Mouse (Mus musculus) stomach, embryonic 14.5 days (tissue): ENCODE measurements around the gene Gm49355. TPM values are rescaled to one million over a fixed set of nuclear protein-coding genes. Genes with fewer than 3 reads are reported as not detected.
A peak's percentile ranks its signal among the peaks of the same experiment; 100 is the strongest.

Experiments
- ATAC-seq: fragments of 200-750 bp; cut with Nextera tagmentation; 2 replicates; pipeline ENCODE4 v1.8.0; 2017; ENCODE audit warnings: low read depth, moderate TSS enrichment; ENCODE audit not compliant: insufficient number of reproducible peaks, insufficient read depth, low FRiP score
- H3K27ac ChIP-seq: fragments of 300-500 bp; sonication (generic); 2 replicates; pipeline ENCODE4 v1.5.1; 2014; ENCODE audit warnings: mild to moderate bottlenecking, low read length, moderate library complexity, mixed read lengths
- H3K27me3 ChIP-seq: fragments of 300-500 bp; sonication (generic); 2 replicates; pipeline ENCODE4 v1.6.1; 2014; ENCODE audit warnings: low read length, control low read depth, mixed read lengths; ENCODE audit not compliant: control insufficient read depth, insufficient read depth
- H3K36me3 ChIP-seq: fragments of 300-500 bp; sonication (generic); 2 replicates; pipeline ENCODE4 v1.6.1; 2014; ENCODE audit warnings: mild to moderate bottlenecking, control low read depth, low read length, moderate library complexity, mixed read lengths; ENCODE audit not compliant: control insufficient read depth, insufficient read depth
- H3K4me1 ChIP-seq: fragments of 300-500 bp; sonication (generic); 2 replicates; pipeline ENCODE4 v1.6.1; 2014; ENCODE audit warnings: low read length, control low read depth, mixed read lengths; ENCODE audit not compliant: control insufficient read depth, insufficient read depth
- H3K4me2 ChIP-seq: fragments of 300-500 bp; sonication (generic); replicated peaks from 2 replicates; pipeline ENCODE4 v1.6.1; 2014; ENCODE audit warnings: low read depth, low read length, control low read depth
- H3K4me3 ChIP-seq: fragments of 300-500 bp; sonication (generic); 2 replicates; pipeline ENCODE4 v1.5.1; 2014; ENCODE audit warnings: low read depth, low read length, control low read depth
- H3K9ac ChIP-seq: fragments of 300-500 bp; sonication (generic); replicated peaks from 2 replicates; pipeline ENCODE4 v1.6.1; 2014; ENCODE audit warnings: low read depth, mild to moderate bottlenecking, control low read depth, low read length, moderate library complexity, mixed read lengths
- H3K9me3 ChIP-seq: fragments of 300-500 bp; sonication (generic); 2 replicates; pipeline ENCODE4 v1.6.1; 2016; ENCODE audit warnings: low read depth, low read length, control low read depth; ENCODE audit not compliant: control insufficient read depth
- whole genome bisulfite sequencing: fragments of 180-500 bp; shearing (Covaris S2); extraction: QIAGEN DNeasy Blood & Tissue Kit; methylation state at CpG from one replicate; pipeline ENCODE4 v1.1.7; 2014; 5-methylcytosine and 5-hydroxymethylcytosine counted together
- polyA plus RNA-seq: library from polyadenylated mRNA; unstranded; fragments of >200 nt; fragmentation: Nextera tagmentation; extraction: Ambion mirVana; gene quantifications from 2 replicates; pipeline ENCODE4 v1.2.1, GENCODE M21; 2014

Gene Gm49355
- polyA plus RNA-seq, 1 experiment from 2014 or later = 0.30 TPM

DNA sequence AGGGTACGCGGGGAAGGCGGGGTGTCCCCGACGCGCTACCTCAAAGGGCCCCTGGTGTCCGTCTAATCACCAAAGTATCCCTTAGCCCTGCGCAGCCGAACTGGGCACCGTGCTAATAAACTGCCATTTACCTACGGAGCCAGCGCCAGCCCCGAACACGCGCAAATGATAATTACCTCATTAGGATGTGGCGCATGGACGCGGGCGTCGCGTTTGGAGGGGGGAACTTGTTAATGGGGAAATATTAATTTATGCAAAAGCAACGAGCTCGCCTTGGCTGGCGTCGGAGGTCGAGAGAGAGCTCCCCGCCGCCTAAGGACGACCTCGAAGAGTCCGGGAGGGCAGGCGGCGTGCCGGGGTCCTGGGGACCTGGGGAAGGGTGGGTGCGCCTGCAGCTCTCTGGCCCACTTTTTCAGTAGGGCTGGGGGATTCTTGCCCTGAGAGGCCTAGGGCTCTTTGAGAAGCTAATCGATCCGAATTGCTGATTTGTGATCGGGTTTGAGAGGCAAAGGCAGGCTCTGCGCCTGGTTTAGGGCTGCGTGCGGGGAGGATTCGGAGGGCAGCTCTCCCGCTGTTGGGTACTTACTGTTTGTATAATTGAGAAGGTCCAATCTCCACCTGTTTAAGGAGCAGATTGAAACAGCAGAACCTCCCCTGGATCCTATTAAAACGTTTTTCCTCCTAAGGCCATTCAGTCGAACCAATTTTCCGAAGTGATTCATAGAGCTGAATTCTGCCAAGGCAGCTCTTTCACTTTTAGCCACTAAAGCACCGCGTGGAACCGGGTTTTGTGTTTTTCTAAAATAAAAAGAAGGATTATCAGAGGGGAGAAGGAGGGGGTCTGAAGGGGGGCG lies 62.5 kb downstream of the Gm49355 start:
- no peaks in the 10 kb centered on the region for H3K9me3 ChIP-seq
- WGBS = under 1% methylated on average over 50 of the region's 50 CpGs
- no peak overlapping the region for H3K27ac ChIP-seq
- peaks cover 80% of the 10 kb centered on the region for H3K27me3 ChIP-seq
- H3K4me2 ChIP-seq = peak overlapping the region; percentile 27
- no peak for ATAC-seq
- no peaks in the 10 kb centered on the region for H3K36me3 ChIP-seq
- no peak overlapping the region for H3K9ac ChIP-seq
- H3K4me1 ChIP-seq = no peaks in the 10 kb centered on the region; the same call in 1 of the 2 replicates
- H3K4me3 ChIP-seq = peak overlapping the region; percentile 8; the same call in 1 of the 2 replicates

DNA sequence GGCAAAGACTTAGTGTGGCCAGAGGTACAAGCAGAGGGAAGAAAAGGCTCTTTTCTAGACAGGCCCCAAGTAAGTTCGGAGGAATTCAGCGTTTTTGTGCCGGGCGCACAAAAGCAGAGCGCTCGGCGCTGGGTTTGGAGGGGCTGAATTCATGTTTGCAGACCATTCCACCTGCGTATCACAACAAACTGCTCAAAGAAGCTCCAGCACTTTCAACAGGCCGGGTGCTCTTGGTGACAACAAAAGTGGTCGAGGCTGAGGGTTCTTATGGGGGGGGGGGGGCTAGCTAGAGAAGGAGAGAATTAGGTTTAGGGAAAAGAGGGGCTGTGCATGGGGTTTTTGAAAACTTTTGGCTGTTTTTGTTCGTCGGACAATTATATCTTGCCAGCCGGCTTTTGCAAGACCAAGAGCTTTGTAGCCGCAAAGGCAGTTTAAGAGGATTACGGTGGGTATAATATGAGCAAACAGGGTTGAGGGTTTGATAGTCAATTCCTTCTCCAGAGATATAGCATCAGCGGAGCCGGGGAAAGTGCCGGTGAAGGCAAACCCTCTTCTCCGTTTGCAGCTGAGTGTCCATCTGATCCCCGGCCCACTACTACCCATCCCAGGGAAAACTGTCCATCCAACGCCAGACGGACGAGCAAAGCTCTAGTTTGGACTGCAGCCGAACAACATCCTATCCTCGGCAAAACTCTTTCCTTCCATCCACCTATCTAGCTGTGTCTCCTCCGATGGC lies 63.3 kb downstream of the Gm49355 start:
- Histone ChIP-seq H3K4me1 (no peaks in the 10 kb centered on the region; the same call in 1 of the 2 replicates), H3K36me3 (no peaks in the 10 kb centered on the region), H3K4me3 (peak overlapping the region; percentile 8; the same call in 1 of the 2 replicates), H3K9ac (no peak overlapping the region), H3K27ac (no peak overlapping the region), H3K4me2 (peak overlapping the region; percentile 27), H3K27me3 (peaks cover 78% of the 10 kb centered on the region), H3K9me3 (no peaks in the 10 kb centered on the region)
- ATAC-seq = no peak
- 2% methylated on average over 26 of the region's 26 CpGs for WGBS

DNA sequence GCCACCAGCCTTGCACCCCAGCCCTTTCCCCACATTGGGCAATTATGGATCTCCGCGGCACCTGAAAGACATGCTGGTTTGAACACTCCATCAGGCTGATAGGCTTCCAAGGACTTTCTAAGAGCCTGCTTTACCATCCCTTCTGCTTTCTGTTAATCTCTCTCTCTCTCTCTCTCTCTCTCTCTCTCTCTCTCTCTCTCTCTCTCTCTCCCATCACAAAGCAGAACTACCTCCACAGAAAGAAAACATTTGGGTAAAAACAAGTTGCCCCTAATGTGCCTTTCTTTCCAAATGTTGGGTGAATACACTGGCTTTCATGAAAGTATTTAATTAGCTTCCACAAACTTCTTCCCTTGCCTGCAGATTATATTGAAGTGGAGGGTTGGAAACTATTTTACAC lies 64.3 kb downstream of the Gm49355 start, which contains the start of gene Fezf2:
Gene Fezf2 (minus strand): TSS at position 101 of the 400 bp plus-strand sequence.
- no peaks in the 10 kb centered on the region for H3K36me3 ChIP-seq
- no peaks in the 10 kb centered on the region; the same call in 1 of the 2 replicates for H3K4me1 ChIP-seq
- WGBS = 3% methylated on average over 2 of the region's 2 CpGs
- no peak within 1 kb of the TSS for H3K4me2 ChIP-seq
- H3K4me3 ChIP-seq = no peak within 1 kb of the TSS
- ATAC-seq = no peak
- H3K27ac ChIP-seq = no peak within 1 kb of the TSS
- no peaks in the 10 kb centered on the region for H3K9me3 ChIP-seq
- peaks cover 79% of the 10 kb centered on the region for H3K27me3 ChIP-seq
- no peak within 1 kb of the TSS for H3K9ac ChIP-seq

DNA sequence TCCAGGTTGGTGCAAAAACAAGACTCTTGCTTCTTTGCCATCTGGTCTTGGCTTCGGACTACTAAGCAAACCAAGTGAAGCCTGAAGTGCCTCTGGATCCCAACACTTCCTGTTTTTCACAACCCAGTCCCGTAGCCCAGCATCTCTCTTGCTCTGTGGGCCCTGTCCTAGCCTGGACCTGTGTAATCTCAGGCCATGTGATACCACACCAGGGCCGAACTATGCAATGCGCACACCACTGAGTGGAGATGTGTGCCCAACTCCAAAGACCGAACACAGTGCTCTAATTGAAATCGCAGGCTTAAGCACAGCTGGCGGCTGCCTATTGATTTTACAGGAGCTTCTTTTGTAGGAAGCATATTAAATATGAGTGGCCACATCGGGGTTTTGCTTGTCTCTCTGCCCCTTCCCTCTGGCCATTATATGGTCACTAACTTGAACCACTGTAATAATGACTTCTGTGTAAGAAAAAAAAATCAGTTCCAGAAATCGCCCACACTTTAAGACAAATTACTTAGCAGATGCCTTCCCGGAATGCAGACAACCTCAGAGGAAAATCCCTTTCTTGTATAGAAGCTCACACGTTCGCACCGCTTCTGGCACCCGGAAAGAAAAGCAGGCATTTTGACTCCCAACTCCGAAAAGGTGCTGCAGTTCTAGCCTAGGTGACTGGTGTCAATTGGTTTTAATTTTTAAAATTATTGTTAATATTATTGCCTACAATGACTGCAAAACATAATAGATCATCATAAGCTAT lies 65.7 kb downstream of the Gm49355 start:
- H3K27me3 ChIP-seq = peaks cover 67% of the 10 kb centered on the region
- no peaks in the 10 kb centered on the region for H3K9me3 ChIP-seq
- no peak for ATAC-seq
- H3K4me1 ChIP-seq = no peaks in the 10 kb centered on the region; the same call in 1 of the 2 replicates
- H3K36me3 ChIP-seq = no peaks in the 10 kb centered on the region
- H3K9ac ChIP-seq = no peak overlapping the region
- WGBS = 8% methylated on average over 15 of the region's 15 CpGs
- no peak overlapping the region for H3K27ac ChIP-seq
- no peak overlapping the region for H3K4me3 ChIP-seq
- H3K4me2 ChIP-seq = no peak overlapping the region

DNA sequence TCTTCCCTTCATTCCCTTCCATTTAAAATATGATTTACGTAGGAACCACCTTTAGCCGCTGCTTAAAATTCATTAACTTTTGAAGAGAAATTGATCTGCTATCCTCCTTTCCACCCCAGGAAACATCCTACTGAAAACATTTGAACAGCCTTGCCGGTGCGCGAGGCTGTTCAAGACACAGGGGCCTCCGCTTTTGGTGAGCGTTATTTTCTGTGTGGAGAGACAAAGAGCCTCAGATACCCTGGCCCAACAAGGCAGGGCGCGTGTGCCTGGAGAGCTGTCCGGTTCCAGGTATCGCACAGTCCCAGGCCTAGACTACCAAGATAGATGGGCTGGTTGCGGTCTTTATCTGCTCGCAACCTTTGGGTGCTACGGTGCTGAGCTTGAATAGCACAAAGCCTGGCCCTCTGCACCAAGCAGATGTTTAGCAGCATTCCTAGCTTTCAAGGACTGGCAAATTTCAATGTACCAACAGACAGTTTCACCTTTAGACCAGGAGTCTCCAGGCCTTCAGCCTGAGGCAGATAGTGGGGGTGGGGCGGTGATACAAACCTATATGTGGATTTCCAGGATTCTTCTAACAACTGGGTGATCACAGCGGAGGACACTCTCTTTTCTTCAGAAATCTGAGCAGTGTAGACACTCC lies 66.6 kb downstream of the Gm49355 start:
- Histone ChIP-seq H3K9ac (no peak overlapping the region), H3K36me3 (no peaks in the 10 kb centered on the region), H3K27ac (no peak overlapping the region), H3K4me3 (no peak overlapping the region), H3K9me3 (no peaks in the 10 kb centered on the region), H3K4me1 (no peaks in the 10 kb centered on the region), H3K27me3 (peaks cover 58% of the 10 kb centered on the region), H3K4me2 (no peak overlapping the region)
- WGBS = 11% methylated on average over 16 of the region's 16 CpGs
- ATAC-seq = no peak

Other genes starting within 250 kb of the Gm49355 start
- 50.9 and 52.1 TPM in 2 replicates for gene 3830406C13Rik, start 197 bp downstream of the Gm49355 start, polyA plus RNA-seq
- gene Fezf2, start 64.2 kb downstream of the Gm49355 start, polyA plus RNA-seq = not detected in 2 replicates